Mouse (Mus musculus) sigmoid colon, adult 10 weeks (tissue): ENCODE results near the gene Smad9. TPM values are rescaled to one million over a fixed set of nuclear protein-coding genes. Genes with fewer than 3 reads are reported as not detected.

Experiments
- polyA plus RNA-seq: library from polyadenylated mRNA; stranded (reverse); fragments of 350-450 nt; fragmentation: Illumina TruSeq; extraction: RNeasy Lipid Tissue Mini Kit (QIAGEN cat#74804); gene quantifications from one replicate; pipeline ENCODE4 v1.2.3, GENCODE M21; 2014; ENCODE audit warnings: low read depth, low replicate concordance

Smad9 gene
- 5.2 TPM for polyA plus RNA-seq

DNA sequence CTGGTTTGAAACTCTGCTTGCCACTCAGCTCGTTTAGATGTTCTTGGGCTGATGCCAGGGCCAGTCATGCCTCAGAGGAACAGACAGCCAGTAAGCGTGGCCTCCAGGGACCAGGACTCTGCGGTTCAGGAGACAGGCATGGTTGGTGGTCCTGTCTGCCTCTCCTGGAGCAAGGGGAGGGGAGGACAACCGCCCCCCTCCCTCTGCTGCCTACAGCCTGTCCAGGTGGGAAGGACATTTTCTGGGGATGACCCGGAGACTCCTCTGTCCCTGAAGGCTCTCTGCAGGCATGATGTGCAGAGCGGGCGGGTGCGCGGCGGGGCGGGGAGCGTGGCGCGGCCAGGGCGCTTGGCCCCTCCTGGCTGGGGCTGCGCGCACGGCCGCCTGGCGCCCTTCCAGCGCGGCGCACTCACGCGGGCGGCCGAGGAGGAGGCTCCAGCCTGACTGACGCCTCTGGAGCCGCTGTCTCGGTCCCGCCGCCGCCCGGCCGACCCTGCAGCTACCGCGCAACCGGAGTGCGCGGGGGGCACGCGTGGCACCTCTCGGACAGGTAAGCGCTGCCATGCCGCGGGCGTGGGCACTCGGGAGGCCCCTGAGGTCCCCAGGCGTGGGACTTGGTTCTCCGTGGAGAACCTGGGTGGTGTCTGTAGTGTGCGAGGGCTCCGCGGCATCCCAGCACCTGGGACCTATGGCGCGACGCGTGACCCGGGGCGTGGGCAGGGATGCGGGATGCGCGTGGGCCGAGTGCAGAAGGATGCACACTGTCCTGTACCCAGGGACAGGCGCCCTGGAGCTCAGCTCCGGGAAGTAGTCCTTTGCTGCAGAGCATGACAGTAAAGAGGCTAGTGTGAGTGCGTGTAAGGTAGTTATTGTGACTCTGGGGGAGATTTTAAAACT, at the start of gene Smad9:
TSS of gene Smad9 (plus strand) at position 438 of the 897 bp plus-strand sequence.

DNA sequence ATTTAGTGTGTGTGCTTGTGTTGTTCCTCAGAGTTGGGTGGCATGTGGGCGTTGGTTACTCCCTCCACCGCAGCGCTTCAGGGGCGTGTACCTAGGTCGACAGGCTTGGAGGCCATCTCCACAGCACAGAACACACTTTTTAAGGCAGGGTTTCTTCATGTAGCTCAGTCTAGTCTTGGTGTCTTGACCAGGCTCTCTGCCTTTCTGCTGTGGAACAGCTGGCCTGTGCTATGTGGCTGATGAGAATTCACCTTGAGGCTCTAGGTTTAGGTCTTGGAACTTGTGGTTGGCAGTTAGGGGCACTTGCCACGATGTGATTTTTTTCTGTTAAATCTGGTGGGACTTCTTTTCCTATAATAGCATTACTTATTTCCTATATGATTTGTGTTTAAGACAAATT, 41.1 kb upstream of the Smad9 start, which contains the start of gene Gm21958:
TSS of gene Gm21958 (minus strand) at position 101 of the 400 bp plus-strand sequence.

DNA sequence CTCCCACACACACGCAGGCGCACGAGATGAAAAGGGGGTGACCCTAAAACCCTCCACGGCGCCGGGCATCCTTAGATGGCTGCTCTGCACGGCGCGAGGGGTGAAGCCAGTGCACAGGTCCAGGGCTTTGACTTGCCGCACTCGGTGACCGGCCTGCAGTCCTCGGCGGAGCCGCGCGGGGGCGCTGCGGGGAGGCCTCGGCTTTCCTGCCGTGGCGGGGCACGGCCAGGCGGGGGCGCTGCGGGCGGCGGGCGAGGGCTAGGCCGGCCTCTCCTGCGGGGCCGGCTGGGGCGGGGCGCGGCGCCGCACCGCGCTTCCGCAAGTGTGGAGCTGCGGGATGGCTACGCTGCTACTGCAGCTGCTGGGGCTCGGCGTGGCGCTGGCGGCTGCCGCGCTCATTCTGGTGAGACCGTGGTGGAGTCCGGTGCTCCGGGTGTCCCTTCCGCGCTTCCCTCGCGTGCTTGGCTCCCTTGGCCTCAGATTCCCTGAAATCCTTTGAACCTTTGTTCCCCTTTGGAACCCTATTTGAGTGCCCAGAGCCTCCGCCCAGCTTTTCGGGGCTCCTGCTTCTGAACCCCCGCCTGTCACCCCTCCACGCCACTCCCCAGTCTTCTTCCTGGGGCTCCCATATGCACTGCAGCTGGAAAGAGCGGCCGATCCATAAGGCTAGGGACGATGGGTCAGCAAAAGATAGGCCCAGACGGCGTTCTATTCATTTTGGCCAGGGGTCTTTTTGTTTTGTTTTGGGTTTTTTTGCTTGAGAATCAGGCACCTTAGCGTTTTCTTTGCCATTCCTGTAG, 19.9 kb upstream of the Smad9 start, which contains the start of the genes Exosc8 and Alg5:
TSS of gene Exosc8 (minus strand) at position 147 of the 800 bp plus-strand sequence.
TSS of gene Alg5 (plus strand) at position 293 of the 800 bp plus-strand sequence.

DNA sequence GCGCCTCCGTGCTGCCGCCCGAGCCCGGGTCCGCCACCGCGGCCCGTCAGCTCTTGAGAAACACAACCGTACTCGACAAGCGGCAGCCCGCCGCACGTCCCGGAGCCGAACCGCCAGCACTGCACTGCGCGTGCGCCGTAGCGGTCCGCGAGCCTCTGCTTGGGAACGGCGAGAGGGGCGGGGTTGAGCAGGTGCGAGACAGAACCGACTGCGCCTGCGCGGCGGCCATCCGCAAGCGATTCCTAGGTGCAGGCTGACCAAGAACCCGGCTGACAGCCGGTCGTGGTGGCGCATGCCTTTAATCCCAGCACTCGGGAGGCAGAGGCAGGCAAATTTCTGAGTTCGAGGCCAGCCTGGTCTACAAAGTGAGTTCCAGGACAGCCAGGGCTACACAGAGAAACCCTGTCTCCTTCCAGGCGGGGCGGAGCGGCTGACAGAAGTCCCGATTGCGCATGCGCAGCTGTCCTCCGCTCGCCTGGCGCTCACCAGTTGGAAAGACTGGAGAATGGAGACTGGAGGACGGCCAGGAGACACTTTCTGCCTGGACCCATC, 52.4 kb downstream of the Smad9 start, which contains the start of gene Rfxap:
TSS of gene Rfxap (minus strand) at position 126 of the 552 bp plus-strand sequence.

Other genes starting within 250 kb of the Smad9 start
- 159 TPM for gene Supt20, start 62.8 kb upstream of the Smad9 start, polyA plus RNA-seq
- not detected for gene Gm21958, start 41.2 kb upstream of the Smad9 start, polyA plus RNA-seq
- gene Exosc8, start 20.2 kb upstream of the Smad9 start, polyA plus RNA-seq: 27.1 TPM
- 34.9 TPM for gene Alg5, start 20.0 kb upstream of the Smad9 start, polyA plus RNA-seq
- gene Rfxap, start 52.2 kb downstream of the Smad9 start, polyA plus RNA-seq: 13.5 TPM
- not detected for gene Sertm1, start 160.3 kb downstream of the Smad9 start, polyA plus RNA-seq